Mouse (Mus musculus): Measurements from ENCODE around the gene F2r.

Gene F2r

GRCm38 (mm10) chr13:95595921-95596320 lies 22.4 kb downstream of the F2r start:
- DNase-seq (ENCODE audit: low read depth, low spot score), result no peak

DNA sequence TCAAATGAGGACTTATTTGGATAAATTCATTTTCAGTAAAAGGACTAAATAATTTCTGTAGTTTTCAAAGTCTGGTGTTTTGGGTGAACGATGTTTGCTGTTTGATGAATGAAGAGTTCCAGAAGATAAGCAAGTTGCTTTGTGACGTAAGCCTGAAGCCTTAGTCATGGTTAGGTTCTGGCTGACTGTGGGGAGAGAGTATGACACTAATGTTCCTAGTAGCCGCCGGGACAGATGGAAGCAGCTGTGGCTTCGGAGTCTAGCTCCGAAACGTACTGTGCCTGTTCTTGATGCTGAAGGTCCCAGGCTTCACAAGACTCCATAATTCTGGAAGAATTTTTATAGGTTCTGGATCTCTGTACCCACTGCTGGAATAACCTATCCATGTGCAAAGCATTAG lies 22.9 kb downstream of the F2r start:
- no peak for DNase-seq (ENCODE audit: low read depth, low spot score)

DNA sequence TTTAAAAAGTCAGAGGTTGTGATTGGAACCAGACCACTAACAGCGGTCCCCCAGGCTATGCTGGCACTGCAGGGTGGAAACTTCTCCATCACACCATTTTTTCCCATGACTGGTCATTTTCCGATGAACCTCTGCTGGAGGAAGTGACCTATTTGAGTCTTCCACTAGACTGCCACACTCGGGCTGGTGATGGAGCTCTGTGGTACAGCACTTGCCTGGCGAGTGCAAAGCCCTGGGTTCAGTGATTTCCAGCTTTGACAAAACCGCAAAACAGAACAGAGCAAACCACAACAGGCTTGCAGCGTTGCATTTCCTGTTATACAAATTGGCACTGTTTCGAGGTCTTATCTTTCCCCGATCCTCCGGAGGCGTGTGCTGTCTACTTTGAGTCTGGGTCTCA lies 25.4 kb downstream of the F2r start:
- DNase-seq (ENCODE audit: low read depth, low spot score), result no peak

DNA sequence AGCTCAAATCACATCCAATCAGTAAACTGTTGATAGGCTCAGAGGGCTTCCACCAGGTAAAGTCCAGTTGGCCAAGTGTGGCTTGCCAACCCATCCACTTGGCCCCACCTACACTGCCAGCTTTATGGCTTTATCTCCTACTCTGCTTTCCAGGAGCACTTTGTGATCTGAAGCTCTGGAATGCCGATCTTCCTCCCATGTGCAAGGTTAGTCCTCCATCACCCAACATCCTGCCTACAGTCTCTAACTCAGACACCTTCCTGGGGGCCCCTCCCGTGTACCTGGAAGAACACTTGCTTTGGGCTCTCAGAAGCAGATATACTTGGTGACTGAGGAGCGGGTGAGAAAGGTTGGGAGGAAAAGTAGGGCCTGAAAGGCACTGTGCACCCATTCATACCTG lies 26.7 kb downstream of the F2r start:
- DNase-seq (ENCODE audit: low read depth, low spot score), result no peak

GRCm38 (mm10) chr13:95587628-95588027 lies 30.7 kb downstream of the F2r start:
- DNase-seq (ENCODE audit: low read depth, low spot score), result no peak

GRCm38 (mm10) chr13:95584898-95585297 lies 33.4 kb downstream of the F2r start:
- no peak for DNase-seq (ENCODE audit: low read depth, low spot score)

GRCm38 (mm10) chr13:95583237-95584189 lies 34.8 kb downstream of the F2r start:
- peak; percentile 70 for DNase-seq (ENCODE audit: low read depth, low spot score)

DNA sequence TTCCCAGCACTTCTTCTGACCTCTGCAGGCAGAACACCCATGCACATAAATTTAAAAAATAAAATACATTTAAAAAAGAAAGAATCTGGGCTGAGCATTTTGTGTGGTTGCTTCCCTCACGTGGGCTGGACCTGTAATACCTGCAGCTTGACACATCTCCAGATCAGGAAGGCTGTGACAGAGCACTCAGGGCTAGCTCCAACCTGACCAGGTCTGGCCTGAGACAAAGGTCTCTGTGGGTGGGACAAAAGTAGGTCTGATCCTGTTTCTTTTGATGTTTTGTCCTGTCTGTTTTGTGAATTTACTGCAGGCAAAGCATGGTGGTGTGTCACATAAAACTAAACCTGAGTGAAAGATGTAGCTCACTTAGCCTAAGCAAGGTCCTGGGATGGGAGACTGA lies 36.4 kb downstream of the F2r start:
- no peak for DNase-seq (ENCODE audit: low read depth, low spot score)

DNA sequence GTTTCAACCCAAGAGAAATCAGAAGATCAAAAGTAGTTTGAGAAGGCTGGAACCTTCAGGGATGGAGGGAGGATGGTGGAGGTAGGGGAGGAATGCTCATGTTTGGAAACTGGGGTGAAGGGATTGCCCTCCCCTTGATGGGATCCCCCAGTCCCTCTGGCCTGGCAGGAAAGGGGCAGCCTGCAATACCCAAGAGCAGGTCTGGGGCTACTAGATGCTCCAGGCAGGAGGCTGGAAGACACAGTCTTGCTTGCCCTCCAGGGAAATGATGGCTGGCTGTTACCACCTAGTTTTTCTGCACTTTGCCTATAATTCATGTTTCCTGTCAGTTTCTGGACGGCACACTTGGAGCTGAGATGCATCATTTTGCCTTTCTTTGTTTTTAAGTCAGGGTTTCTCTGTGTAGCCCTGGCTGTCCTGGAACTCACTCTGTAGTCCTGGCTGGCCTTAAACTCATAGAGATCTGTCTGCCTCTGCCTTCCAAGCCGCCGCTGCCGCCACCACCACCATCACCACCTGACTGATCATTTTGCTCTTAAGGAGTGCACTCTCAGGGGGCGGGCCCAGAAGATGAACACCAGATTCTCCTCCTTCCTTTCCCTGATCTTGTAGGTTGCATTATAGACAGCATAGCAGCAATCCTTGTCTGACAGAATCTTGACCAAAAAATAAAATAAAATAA lies 40.1 kb downstream of the F2r start:
- DNase-seq (ENCODE audit: low read depth, low spot score), result no peak

DNA sequence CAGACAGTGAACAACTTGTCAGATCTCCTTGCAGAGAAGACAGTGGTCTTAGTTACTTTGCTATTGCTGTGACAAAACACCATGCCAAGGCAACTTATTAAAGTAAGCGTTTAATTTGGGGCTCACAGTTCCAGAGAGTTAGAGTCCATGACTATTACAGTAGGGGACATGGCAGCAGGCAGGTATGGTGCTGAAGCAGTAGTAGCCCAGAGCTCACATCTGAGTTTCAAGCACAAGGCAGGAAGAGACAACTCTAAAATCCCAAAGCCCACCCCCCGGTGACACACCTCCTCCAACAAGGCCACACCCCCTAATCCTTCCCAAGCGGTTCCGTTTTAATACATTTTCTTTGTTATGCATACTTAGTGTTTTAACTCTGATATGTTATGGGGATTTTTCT lies 47.4 kb downstream of the F2r start:
- peak; percentile 28 for DNase-seq (ENCODE audit: low read depth, low spot score)

DNA sequence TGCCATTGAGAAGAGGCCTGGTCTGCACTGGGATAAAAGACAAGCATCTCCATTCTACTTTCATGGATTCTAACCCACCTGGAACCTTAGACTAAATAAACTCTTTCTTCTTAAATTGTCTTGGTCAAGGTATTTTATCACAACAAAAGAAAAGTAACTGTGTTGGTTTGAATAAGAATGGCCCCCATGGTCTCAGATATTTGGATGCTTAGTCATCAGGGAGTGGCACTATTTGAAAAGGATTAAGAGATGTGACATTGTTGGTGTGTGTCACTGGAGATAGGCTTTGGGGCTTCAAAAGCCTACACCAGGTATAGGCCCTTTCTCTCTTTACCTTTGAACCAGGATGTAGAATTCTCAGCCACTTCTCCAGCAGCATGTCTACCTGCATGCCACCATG lies 49.0 kb downstream of the F2r start:
- DNase-seq (ENCODE audit: low read depth, low spot score), result peak; percentile 96

DNA sequence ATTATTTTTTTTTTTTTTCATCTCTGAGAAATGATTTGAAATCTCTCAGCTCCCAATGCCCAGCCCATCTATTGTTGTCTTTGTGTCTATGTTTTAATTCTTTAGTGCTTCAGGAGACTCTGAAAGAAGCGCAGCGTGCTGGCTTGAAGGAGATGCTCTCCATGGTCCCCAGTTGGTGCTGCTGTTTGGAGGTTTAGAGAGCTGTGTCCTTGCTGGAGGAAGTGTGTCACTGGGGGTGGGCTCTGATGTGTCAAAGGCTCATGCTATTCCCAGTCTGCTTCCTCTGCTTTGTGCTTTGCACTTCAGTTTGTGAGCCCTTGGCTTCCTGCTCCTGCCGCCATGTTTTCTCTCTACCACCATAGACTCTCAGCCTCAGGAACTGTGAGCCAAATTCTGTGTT lies 50.0 kb downstream of the F2r start:
- DNase-seq (ENCODE audit: low read depth, low spot score), result peak; percentile 39

GRCm38 (mm10) chr13:95566841-95567551 lies 51.3 kb downstream of the F2r start:
- DNase-seq (ENCODE audit: low read depth, low spot score), result no peak

- peak; percentile 83 for DNase-seq (ENCODE audit: low read depth, low spot score)
These were observed 54.6 kb downstream of the F2r start for GRCm38 (mm10) chr13:95563693-95564092.

DNA sequence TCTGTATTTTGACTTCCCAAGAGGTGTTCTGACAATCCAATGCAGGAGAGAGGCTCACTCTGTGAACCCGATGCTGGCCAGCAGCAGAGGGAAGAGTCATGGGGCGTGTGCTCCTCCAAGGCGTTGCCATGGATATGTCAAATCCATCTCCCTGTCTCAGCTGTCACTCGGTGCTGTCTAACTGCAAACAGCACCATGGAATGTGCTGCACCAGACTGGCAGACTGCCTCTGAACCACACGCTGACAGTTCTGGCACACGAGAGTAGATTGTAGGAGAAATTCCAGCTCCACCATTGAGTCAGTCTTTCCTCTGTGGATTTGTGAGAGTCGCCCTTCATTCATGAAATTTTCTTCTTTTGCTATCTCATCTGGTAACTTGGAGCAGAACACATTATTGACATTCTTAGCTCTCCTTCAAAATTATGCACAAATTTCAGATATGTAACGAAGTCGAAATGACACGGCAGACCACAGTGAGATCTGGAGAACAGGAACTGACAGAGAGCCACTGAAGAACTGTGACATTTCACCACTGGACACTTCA lies 55.1 kb downstream of the F2r start:
- DNase-seq (ENCODE audit: low read depth, low spot score), result peak; percentile 51

- peak; percentile 20 for DNase-seq (ENCODE audit: low read depth, low spot score)
These were observed 61.0 kb downstream of the F2r start for GRCm38 (mm10) chr13:95557326-95557725.

GRCm38 (mm10) chr13:95553885-95554492 lies 64.3 kb downstream of the F2r start:
- DNase-seq (ENCODE audit: low read depth, low spot score), result no peak
